Mouse (Mus musculus) CH12.LX (cell line): ENCODE measurements around the gene Spata31d1b. TPM values are rescaled to one million over a fixed set of nuclear protein-coding genes. Genes with fewer than 3 reads are reported as not detected.
"Not testable (repeated sequence)": the region's sequence is repeated elsewhere in the genome, so short reads cannot be mapped to it uniquely, and the experiment has no call there.

Experiments used
- DNase-seq: peaks from one replicate; pipeline ENCODE4 v3.0.0-alpha.2; 2013; ENCODE audit errors: extremely low read depth
- H3K27ac ChIP-seq: 2 replicates; pipeline ENCODE4 v1.5.1; 2012; ENCODE audit warnings: low read depth, mild to moderate bottlenecking, control low read depth, moderate library complexity; ENCODE audit not compliant: insufficient read depth
- H3K27me3 ChIP-seq: replicated peaks from 2 replicates; pipeline ENCODE3; 2012; ENCODE audit warnings: inconsistent platforms
- H3K36me3 ChIP-seq, 2 experiments: replicated peaks in 1 of 2; 2 replicates each; pipeline versions ENCODE3 to v1.6.1; 2012; ENCODE audit warnings: inconsistent platforms in 1 of 2, low read length in 1 of 2, mild to moderate bottlenecking in 1 of 2, mixed read lengths in 1 of 2, moderate library complexity in 1 of 2; ENCODE audit not compliant: control insufficient read depth in 1 of 2, insufficient read depth in 1 of 2
- H3K4me1 ChIP-seq, 2 experiments: 2 replicates each; pipeline ENCODE4 v1.6.1; 2012; ENCODE audit warnings: inconsistent platforms in 1 of 2, moderate library complexity in 1 of 2; ENCODE audit not compliant: insufficient read depth in 2 of 2, control insufficient read depth in 1 of 2
- H3K4me2 ChIP-seq: 2 replicates; pipeline ENCODE4 v1.6.1; 2012; ENCODE audit warnings: low read depth, mild to moderate bottlenecking, control low read depth; ENCODE audit not compliant: poor library complexity, insufficient read depth, severe bottlenecking
- H3K4me3 ChIP-seq, 3 experiments: fragments of 150-350 bp in 1 of 3; sonication (generic) in 1 of 3; replicated peaks in 1 of 3; 2 replicates each; pipeline versions ENCODE3 to v1.5.1; 2011 to 2012; ENCODE audit warnings: low read depth in 2 of 3, low read length in 2 of 3, mild to moderate bottlenecking in 2 of 3, moderate library complexity in 2 of 3, control low read depth in 1 of 3, improper control_type of control experiment in 1 of 3, inconsistent platforms in 1 of 3, mixed read lengths in 1 of 3; ENCODE audit not compliant: poor library complexity in 1 of 3
- H3K79me2 ChIP-seq: replicated peaks from 2 replicates; pipeline ENCODE4 v1.6.1; 2012; ENCODE audit warnings: mild to moderate bottlenecking, moderate library complexity; ENCODE audit not compliant: control insufficient read depth, poor library complexity, insufficient read depth, severe bottlenecking; ENCODE audit errors: extremely low read depth
- H3K9ac ChIP-seq: 2 replicates; pipeline ENCODE4 v1.6.1; 2012; ENCODE audit warnings: low read depth, mild to moderate bottlenecking, control low read depth, moderate library complexity; ENCODE audit not compliant: insufficient read depth
- H3K9me3 ChIP-seq: replicated peaks from 2 replicates; pipeline ENCODE3; 2012; ENCODE audit warnings: low read length, inconsistent platforms, mixed read lengths
- BHLHE40 ChIP-seq: IDR thresholded peaks from 2 replicates; pipeline ENCODE4 v1.6.1; 2011; ENCODE audit warnings: mild to moderate bottlenecking, low read depth, low read length, improper control_type of control experiment
- CHD2 ChIP-seq: IDR thresholded peaks from 2 replicates; pipeline ENCODE4 v1.6.1; 2011; ENCODE audit warnings: low read length, improper control_type of control experiment
- CTCF ChIP-seq, 2 experiments: IDR thresholded peaks in 1 of 2; conservative IDR thresholded peaks in 1 of 2; 2 replicates each; pipeline ENCODE4 v1.5.1; 2011 to 2012; ENCODE audit warnings: low read depth in 2 of 2, low read length in 2 of 2, improper control_type of control experiment in 1 of 2, inconsistent platforms in 1 of 2, mild to moderate bottlenecking in 1 of 2, moderate library complexity in 1 of 2
- E2F4 ChIP-seq: IDR thresholded peaks from 2 replicates; pipeline ENCODE4 v1.6.1; 2011; ENCODE audit warnings: low read depth, low read length, improper control_type of control experiment; ENCODE audit not compliant: insufficient replicate concordance
- ELF1 ChIP-seq: IDR thresholded peaks from 2 replicates; pipeline ENCODE4 v1.6.1; 2014; ENCODE audit warnings: low read depth, mild to moderate bottlenecking, inconsistent platforms, low read length, improper control_type of control experiment
- ETS1 ChIP-seq: conservative IDR thresholded peaks from 2 replicates; pipeline ENCODE4 v1.6.1; 2012; ENCODE audit warnings: low read depth, mild to moderate bottlenecking, inconsistent platforms, low read length, improper control_type of control experiment, moderate library complexity
- GABPA ChIP-seq: IDR thresholded peaks from 2 replicates; pipeline ENCODE4 v1.6.1; 2012; ENCODE audit warnings: low read depth, low read length, improper control_type of control experiment, inconsistent platforms; ENCODE audit not compliant: insufficient replicate concordance
- IRF4 ChIP-seq: IDR thresholded peaks from 2 replicates; pipeline ENCODE4 v1.6.1; 2014; ENCODE audit warnings: low read depth, mild to moderate bottlenecking, inconsistent platforms, low read length, improper control_type of control experiment
- JUN ChIP-seq: IDR thresholded peaks from 2 replicates; pipeline ENCODE4 v1.6.1; 2011; ENCODE audit warnings: low read depth, mild to moderate bottlenecking, low read length, improper control_type of control experiment, moderate library complexity; ENCODE audit not compliant: insufficient read depth
- JUND ChIP-seq: conservative IDR thresholded peaks from 2 replicates; pipeline ENCODE4 v1.6.1; 2011; ENCODE audit warnings: low read depth, low read length, improper control_type of control experiment
- KAT2A ChIP-seq: IDR thresholded peaks from 2 replicates; pipeline ENCODE4 v1.6.1; 2012; ENCODE audit warnings: low read length, improper control_type of control experiment, inconsistent platforms; ENCODE audit not compliant: insufficient replicate concordance
- MAFK ChIP-seq: IDR thresholded peaks from 2 replicates; pipeline ENCODE4 v1.6.1; 2011; ENCODE audit warnings: low read length, improper control_type of control experiment; ENCODE audit not compliant: insufficient replicate concordance
- MAZ ChIP-seq: IDR thresholded peaks from 2 replicates; pipeline ENCODE4 v1.6.1; 2012; ENCODE audit warnings: low read depth, mild to moderate bottlenecking, inconsistent platforms, low read length, improper control_type of control experiment, moderate library complexity
- MEF2A ChIP-seq: IDR thresholded peaks from 2 replicates; pipeline ENCODE4 v1.6.1; 2014; ENCODE audit warnings: low read depth, mild to moderate bottlenecking, inconsistent platforms, low read length, improper control_type of control experiment, borderline replicate concordance
- MYC ChIP-seq: IDR thresholded peaks from 2 replicates; pipeline ENCODE4 v1.6.1; 2011; ENCODE audit warnings: low read depth, mild to moderate bottlenecking, improper control_type of control experiment, low read length
- NELFE ChIP-seq: IDR thresholded peaks from 2 replicates; pipeline ENCODE4 v1.6.1; 2011; ENCODE audit warnings: low read depth, low read length, improper control_type of control experiment
- PAX5 ChIP-seq: IDR thresholded peaks from 2 replicates; pipeline ENCODE4 v1.6.1; 2012; ENCODE audit warnings: low read length, inconsistent platforms, mixed read lengths
- POLR2A ChIP-seq: IDR thresholded peaks from 2 replicates; pipeline ENCODE4 v1.6.1; 2011; ENCODE audit warnings: low read depth, mild to moderate bottlenecking, improper control_type of control experiment, low read length
- POLR2AphosphoS2 ChIP-seq: IDR thresholded peaks from 2 replicates; pipeline ENCODE4 v1.6.1; 2011; ENCODE audit warnings: low read depth, low read length, improper control_type of control experiment
- SMC3 ChIP-seq: IDR thresholded peaks from 2 replicates; pipeline ENCODE4 v1.6.1; 2011; ENCODE audit warnings: low read depth, low read length, improper control_type of control experiment
- TCF12 ChIP-seq: IDR thresholded peaks from 2 replicates; pipeline ENCODE4 v1.6.1; 2014; ENCODE audit warnings: low read depth, mild to moderate bottlenecking, inconsistent platforms, low read length, improper control_type of control experiment
- UBTF ChIP-seq: IDR thresholded peaks from 2 replicates; pipeline ENCODE4 v1.6.1; 2012; ENCODE audit warnings: low read depth, mild to moderate bottlenecking, inconsistent platforms, low read length, improper control_type of control experiment, moderate library complexity
- USF1 ChIP-seq: IDR thresholded peaks from 2 replicates; pipeline ENCODE4 v1.6.1; 2014; ENCODE audit warnings: low read depth, mild to moderate bottlenecking, inconsistent platforms, low read length, improper control_type of control experiment
- ZC3H11A ChIP-seq: IDR thresholded peaks from 2 replicates; pipeline ENCODE4 v1.6.1; 2012; ENCODE audit warnings: low read depth, mild to moderate bottlenecking, inconsistent platforms, low read length, improper control_type of control experiment
- ZKSCAN1 ChIP-seq: IDR thresholded peaks from 2 replicates; pipeline ENCODE4 v1.6.1; 2012; ENCODE audit warnings: low read depth, inconsistent platforms, low read length, improper control_type of control experiment, borderline replicate concordance
- ZMIZ1 ChIP-seq: IDR thresholded peaks from 2 replicates; pipeline ENCODE4 v1.6.1; 2012; ENCODE audit warnings: low read depth, mild to moderate bottlenecking, inconsistent platforms, low read length, improper control_type of control experiment
- ZNF384 ChIP-seq: IDR thresholded peaks from 2 replicates; pipeline ENCODE4 v1.6.1; 2012; ENCODE audit warnings: low read depth, low read length, improper control_type of control experiment, inconsistent platforms
- dilution Hi-C: fragments of 300-500 bp; cut with MboI; formaldehyde crosslinking; loops from 2 replicates; pipeline ENCODE4 v1.14.3; 2020; ENCODE audit warnings: low sequenced_read_pairs; ENCODE audit not compliant: extremely low pct_unique_long_range_greater_than_20kb, extremely low pct_ligation_motif_present
- in situ Hi-C: fragments of 300-500 bp; cut with MboI; formaldehyde crosslinking; loops from 3 replicates; pipeline ENCODE4 v1.14.3; 2019; ENCODE audit warnings: low sequenced_read_pairs, low pct_ligation_motif_present, low pct_unique_long_range_greater_than_20kb, mixed read lengths
- polyA plus RNA-seq: library from polyadenylated mRNA; unstranded; fragments of >175 nt; gene quantifications from 2 replicates; pipeline ENCODE4 v1.2.1, GENCODE M21; 2012; ENCODE audit warnings: low read depth; ENCODE audit not compliant: insufficient read length
- total RNA-seq, 2 experiments: library from RNA; depleted of rRNA; stranded (reverse); fragments of 300-350 nt in 1 of 2; fragments of >200 nt in 1 of 2; gene quantifications; 2 replicates each; pipeline ENCODE4 v1.2.3; 2012 to 2014

Spata31d1b gene
- total and polyA plus RNA-seq, 3 experiments = 0.09 to 0.30 (median 0.27) TPM

GRCm38 (mm10) chr13:59695781-59696180 is 16.3 kb upstream of the Spata31d1b start:
- no peaks in the 10 kb centered on the region for H3K79me2 ChIP-seq
- H3K4me2 ChIP-seq = no peak overlapping the region
- no peak for DNase-seq
- dilution Hi-C loops (no loop called here), in situ Hi-C loops (no loop called here)
- H3K4me1 ChIP-seq = no peaks in the 10 kb centered on the region
- peaks cover 3% of the 10 kb centered on the region for H3K9me3 ChIP-seq
- H3K4me3 ChIP-seq = no peak overlapping the region
- TF ChIP-seq ELF1 (no peak), ZC3H11A (no peak), CTCF (conservative IDR thresholded peaks at IDR 0.05 in 1 of 2, IDR thresholded peaks at IDR 0.05 in 1 of 2; ENCODE audit: low read depth in 2 of 2, low read length in 2 of 2) (no peak), MAZ (no peak), KAT2A (no peak), POLR2AphosphoS2 (no peak), SMC3 (no peak), IRF4 (no peak), UBTF (no peak), PAX5 (no peak), ETS1 (no peak), USF1 (no peak), ZKSCAN1 (no peak), BHLHE40 (no peak), JUN (no peak), GABPA (no peak), ZNF384 (no peak), MYC (no peak), POLR2A (no peak), TCF12 (no peak)
- H3K27me3 ChIP-seq = no peaks in the 10 kb centered on the region
- no peak overlapping the region for H3K9ac ChIP-seq
- H3K27ac ChIP-seq = no peak overlapping the region
- no peaks in the 10 kb centered on the region for H3K36me3 ChIP-seq

- DNase-seq = no peak
- no peaks in the 10 kb centered on the region for H3K79me2 ChIP-seq
- H3K36me3 ChIP-seq = no peaks in the 10 kb centered on the region
- no peak overlapping the region for H3K27ac ChIP-seq
- H3K27me3 ChIP-seq = peaks cover 15% of the 10 kb centered on the region
- dilution Hi-C loops = no loop called here
- TF ChIP-seq POLR2A (no peak), CTCF (conservative IDR thresholded peaks at IDR 0.05 in 1 of 2, IDR thresholded peaks at IDR 0.05 in 1 of 2; ENCODE audit: low read depth in 2 of 2, low read length in 2 of 2) (no peak), ZMIZ1 (no peak), KAT2A (no peak), ELF1 (no peak), JUND (no peak), NELFE (no peak), BHLHE40 (no peak), E2F4 (no peak), CHD2 (no peak), MAFK (no peak), MEF2A (no peak)
- in situ Hi-C loops = no loop called here
- no peak overlapping the region for H3K4me2 ChIP-seq
- no peaks in the 10 kb centered on the region for H3K4me1 ChIP-seq
- no peaks in the 10 kb centered on the region for H3K9me3 ChIP-seq
- H3K4me3 ChIP-seq = no peak overlapping the region
- no peak overlapping the region for H3K9ac ChIP-seq
Measured at GRCm38 (mm10) chr13:59699131-59699530, 13.0 kb upstream of the Spata31d1b start.

- H3K79me2 ChIP-seq, H3K9me3 ChIP-seq, H3K9ac ChIP-seq, in situ Hi-C loops, H3K36me3 ChIP-seq, H3K4me1 ChIP-seq, H3K4me2 ChIP-seq, H3K27ac ChIP-seq, H3K4me3 ChIP-seq, dilution Hi-C loops, DNase-seq: not testable (repeated sequence)
- peaks cover 17% of the 10 kb centered on the region for H3K27me3 ChIP-seq
Measured at GRCm38 (mm10) chr13:59700137-59700536, 11.9 kb upstream of the Spata31d1b start.
